Mouse (Mus musculus) adipose tissue, adult 10 weeks (tissue): ENCODE results near the gene Tmcc2. TPM values are rescaled to one million over a fixed set of nuclear protein-coding genes. Genes with fewer than 3 reads are reported as not detected.

ENCODE experiments used
- polyA plus RNA-seq: library from polyadenylated mRNA; stranded (reverse); fragments of 350-450 nt; fragmentation: Illumina TruSeq; extraction: RNeasy Lipid Tissue Mini Kit (QIAGEN cat#74804); gene quantifications from one replicate; pipeline ENCODE4 v1.2.3, GENCODE M21; 2014; ENCODE audit warnings: low read depth, low replicate concordance

Gene Tmcc2
- 6.6 TPM for polyA plus RNA-seq

DNA sequence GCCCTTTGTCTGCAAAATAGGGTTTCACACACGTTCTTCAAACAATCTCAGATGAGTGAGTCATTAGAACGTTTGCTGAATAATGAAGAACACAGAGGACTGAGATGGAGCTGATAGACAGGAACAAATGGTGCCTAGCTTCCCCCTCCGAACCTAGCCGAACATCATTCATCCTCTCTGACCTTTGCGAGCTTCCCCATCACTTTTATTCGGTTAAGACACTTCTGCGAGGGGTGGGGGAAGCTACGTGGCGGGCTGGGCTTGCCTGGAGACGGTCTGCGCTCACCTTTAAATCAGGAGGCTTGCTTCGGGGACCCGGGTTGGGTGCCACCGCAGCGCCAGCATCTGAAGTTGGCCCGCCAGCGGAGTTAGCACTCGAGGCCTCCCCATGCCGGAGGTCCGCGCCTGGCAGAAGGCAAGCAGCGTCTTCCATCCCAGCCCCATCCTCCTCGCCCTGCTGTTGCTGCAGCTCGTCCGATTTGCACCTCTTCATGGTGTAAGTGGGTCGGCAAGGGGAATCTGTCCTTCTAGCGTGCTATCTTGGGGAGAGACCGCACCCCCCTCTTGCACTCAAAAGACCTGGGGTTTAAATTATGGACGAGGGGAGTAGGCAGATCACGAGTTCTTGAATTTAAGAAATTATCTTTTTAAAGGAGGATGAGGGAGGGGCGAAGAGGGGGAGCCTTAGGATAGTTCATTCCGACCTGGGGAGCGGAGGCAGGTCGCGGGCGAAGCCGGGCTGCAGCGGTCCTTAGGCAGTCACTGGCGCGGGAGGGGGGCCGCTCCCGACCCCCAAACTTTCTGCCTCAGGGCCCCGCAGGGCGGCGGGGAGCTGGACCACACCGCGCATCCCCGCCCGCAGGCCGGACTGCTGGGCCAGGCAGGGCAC is at the start of gene Tmcc2:
TSS of gene Tmcc2 (minus strand) at position 591 of the 889 bp plus-strand sequence.

DNA sequence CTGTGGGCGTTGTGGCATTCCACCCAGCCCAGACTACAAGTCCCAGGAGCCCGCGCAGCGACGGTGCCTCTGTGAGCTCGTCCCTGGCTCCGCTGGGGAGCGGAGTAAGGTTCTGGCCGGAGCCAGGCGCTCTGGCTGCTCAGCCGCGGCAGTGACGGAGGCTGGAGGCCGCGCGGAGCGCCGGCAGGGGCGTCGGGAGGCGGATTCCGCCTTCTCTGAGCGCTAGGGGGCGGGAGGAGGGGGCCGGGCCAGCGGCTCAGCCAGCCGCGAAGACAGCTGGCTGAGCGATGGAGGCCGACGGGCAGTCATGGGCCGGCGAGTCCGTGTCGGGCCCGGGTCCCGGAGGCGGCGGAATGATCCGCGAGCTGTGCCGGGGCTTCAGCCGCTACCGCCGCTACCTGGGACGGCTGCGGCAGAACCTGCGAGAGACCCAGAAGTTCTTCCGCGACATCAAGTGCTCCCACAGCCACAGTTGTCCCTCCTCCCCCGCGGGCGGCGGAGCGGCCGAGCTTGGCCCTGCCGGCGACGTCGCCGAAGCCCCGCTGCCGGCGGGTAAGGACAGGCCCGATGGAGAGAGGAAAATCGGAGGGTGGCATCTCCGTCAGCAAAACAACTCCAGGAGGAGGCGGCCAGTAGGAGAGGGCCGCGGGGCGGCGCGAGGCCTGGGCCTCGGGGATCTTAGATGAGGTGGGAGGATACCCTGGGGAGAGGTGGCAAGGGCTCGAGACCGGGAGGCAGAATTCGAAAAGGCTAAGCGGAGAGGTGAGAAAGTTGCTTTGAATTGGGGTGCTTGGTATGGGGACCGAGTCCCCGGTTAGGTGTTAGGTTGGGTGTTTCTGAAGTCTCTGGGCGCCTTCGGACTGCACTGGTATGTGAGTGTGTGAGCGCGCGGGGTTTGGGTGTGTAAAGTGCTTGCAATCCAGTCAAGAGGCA is 26.5 kb upstream of the Tmcc2 start, which contains the start of gene Dstyk:
TSS of gene Dstyk (plus strand) at position 237 of the 933 bp plus-strand sequence.

DNA sequence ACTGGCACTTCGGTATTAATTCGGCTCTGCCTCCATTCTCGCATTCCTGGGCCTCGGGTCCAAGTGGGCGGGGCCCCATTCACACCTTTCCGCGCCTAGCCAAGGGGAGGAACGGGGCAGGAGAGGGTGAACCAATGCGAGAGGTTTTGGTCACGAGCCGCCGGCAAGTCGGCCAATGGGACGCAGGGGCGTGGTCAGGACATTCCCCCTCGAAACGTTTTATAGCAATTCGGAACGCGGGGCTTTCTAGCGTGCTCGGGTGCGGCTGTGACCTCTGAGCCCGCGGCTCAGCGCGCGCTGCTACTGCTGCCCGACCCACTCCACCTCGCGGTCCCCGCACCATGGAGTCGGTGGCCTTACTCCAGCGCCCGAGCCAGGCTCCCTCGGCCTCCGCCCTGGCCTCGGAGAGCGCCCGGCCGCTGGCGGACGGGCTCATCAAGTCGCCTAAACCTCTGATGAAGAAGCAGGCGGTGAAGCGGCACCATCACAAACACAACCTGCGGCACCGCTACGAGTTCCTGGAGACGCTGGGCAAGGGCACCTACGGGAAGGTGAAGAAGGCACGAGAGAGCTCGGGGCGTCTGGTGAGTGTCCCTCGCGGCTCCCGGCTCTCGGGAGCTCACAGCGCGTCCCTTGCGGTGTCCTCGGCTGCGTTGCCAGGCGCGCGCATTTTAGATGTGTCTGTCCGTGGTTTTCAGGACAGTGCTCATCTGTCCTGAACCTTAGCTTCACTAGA is 75.0 kb downstream of the Tmcc2 start, which contains the start of gene Nuak2:
TSS of gene Nuak2 (plus strand) at position 238 of the 736 bp plus-strand sequence.

Other genes starting within 250 kb of the Tmcc2 start
- gene Lemd1, start 199.8 kb downstream of the Tmcc2 start, polyA plus RNA-seq = 2.6 TPM
- gene AC124108.1, start 199.8 kb downstream of the Tmcc2 start, polyA plus RNA-seq = 0.50 TPM
- gene Gm10188, start 161.5 kb downstream of the Tmcc2 start, polyA plus RNA-seq = not detected
- 0.20 TPM for gene Klhdc8a, start 92.7 kb downstream of the Tmcc2 start, polyA plus RNA-seq
- gene Nuak2, start 75.2 kb downstream of the Tmcc2 start, polyA plus RNA-seq = 6.0 TPM
- 17.8 TPM for gene Dstyk, start 26.3 kb upstream of the Tmcc2 start, polyA plus RNA-seq
- 25.4 TPM for gene Rbbp5, start 86.1 kb upstream of the Tmcc2 start, polyA plus RNA-seq
- 5.1 TPM for gene Tmem81, start 114.9 kb upstream of the Tmcc2 start, polyA plus RNA-seq
- 0.35 TPM for gene Cntn2, start 152.0 kb upstream of the Tmcc2 start, polyA plus RNA-seq